Mouse (Mus musculus) forebrain, embryonic 13.5 days (tissue): ENCODE results near the gene Trio. TPM values are rescaled to one million over a fixed set of nuclear protein-coding genes. Genes with fewer than 3 reads are reported as not detected.

Experiments
- ATAC-seq: fragments of 200-750 bp; cut with Nextera tagmentation; 2 replicates; pipeline ENCODE4 v1.8.0; 2017
- H3K27ac ChIP-seq: fragments of 300-500 bp; sonication (generic); 2 replicates; pipeline ENCODE4 v1.5.1; 2015; ENCODE audit warnings: inconsistent platforms, mild to moderate bottlenecking, moderate library complexity
- H3K27me3 ChIP-seq: fragments of 300-500 bp; sonication (generic); 2 replicates; pipeline ENCODE4 v1.6.1; 2015; ENCODE audit warnings: mild to moderate bottlenecking, inconsistent platforms
- H3K36me3 ChIP-seq: fragments of 300-500 bp; sonication (generic); 2 replicates; pipeline ENCODE4 v1.6.1; 2015; ENCODE audit warnings: mild to moderate bottlenecking, inconsistent platforms; ENCODE audit not compliant: poor library complexity, severe bottlenecking
- H3K4me1 ChIP-seq: fragments of 300-500 bp; sonication (generic); 2 replicates; pipeline ENCODE4 v1.6.1; 2015; ENCODE audit warnings: inconsistent platforms
- H3K4me2 ChIP-seq: fragments of 300-500 bp; sonication (generic); 2 replicates; pipeline ENCODE4 v1.6.1; 2015; ENCODE audit warnings: inconsistent platforms, mild to moderate bottlenecking, moderate library complexity
- H3K4me3 ChIP-seq: fragments of 300-500 bp; sonication (generic); 2 replicates; pipeline ENCODE4 v1.5.1; 2015; ENCODE audit warnings: mild to moderate bottlenecking, inconsistent platforms
- H3K9ac ChIP-seq: fragments of 300-500 bp; sonication (generic); 2 replicates; pipeline ENCODE4 v1.6.1; 2015; ENCODE audit warnings: mild to moderate bottlenecking, inconsistent platforms
- H3K9me3 ChIP-seq: fragments of 300-500 bp; sonication (generic); replicated peaks from 2 replicates; pipeline ENCODE4 v1.6.1; 2016; ENCODE audit warnings: inconsistent platforms
- WGBS: fragments of 180-500 bp; shearing (Covaris S2); methylation state at CpG from one replicate; pipeline ENCODE4 v1.1.7; 2015; 5-methylcytosine and 5-hydroxymethylcytosine counted together
- polyA plus RNA-seq: library from polyadenylated mRNA; unstranded; fragments of >200 nt; fragmentation: Nextera tagmentation; extraction: Ambion mirVana; gene quantifications from 2 replicates; pipeline ENCODE4 v1.2.1, GENCODE M21; 2015

Trio gene
- polyA plus RNA-seq, 1 experiment from 2014 or later, result 36.0 TPM

- Histone ChIP-seq H3K4me3 (no peak overlapping the region), H3K4me2 (no peak overlapping the region), H3K9ac (no peak overlapping the region), H3K27me3 (no peaks in the 10 kb centered on the region), H3K36me3 (peaks cover 46% of the 10 kb centered on the region), H3K9me3 (no peaks in the 10 kb centered on the region), H3K27ac (no peak overlapping the region), H3K4me1 (no peaks in the 10 kb centered on the region; the same call in 1 of the 2 replicates)
- 90% methylated on average over 11 of the region's 11 CpGs for WGBS
- ATAC-seq, result no peak
Observed at GRCm38 (mm10) chr15:27862949-27863348, 162.7 kb downstream of the Trio start.

- H3K27ac ChIP-seq, result 0 out of 2 replicates have a peak overlapping the region, but pooled peaks have one; percentile 10
- ATAC-seq, result no peak
- H3K4me3 ChIP-seq, result no peak overlapping the region
- H3K9ac ChIP-seq, result no peak overlapping the region
- H3K36me3 ChIP-seq, result peaks cover 48% of the 10 kb centered on the region
- no peaks in the 10 kb centered on the region; the same call in 1 of the 2 replicates for H3K4me1 ChIP-seq
- no peaks in the 10 kb centered on the region for H3K27me3 ChIP-seq
- 90% methylated on average over 14 of the region's 14 CpGs for WGBS
- no peaks in the 10 kb centered on the region for H3K9me3 ChIP-seq
- no peak overlapping the region for H3K4me2 ChIP-seq
Observed at GRCm38 (mm10) chr15:27860439-27860838, 165.2 kb downstream of the Trio start.

GRCm38 (mm10) chr15:27859590-27859989 lies 166.1 kb downstream of the Trio start:
- Histone ChIP-seq H3K9ac (no peak overlapping the region), H3K36me3 (peaks cover 47% of the 10 kb centered on the region), H3K27ac (no peak overlapping the region), H3K4me3 (no peak overlapping the region), H3K27me3 (no peaks in the 10 kb centered on the region), H3K4me2 (no peak overlapping the region), H3K4me1 (no peaks in the 10 kb centered on the region; the same call in 1 of the 2 replicates), H3K9me3 (no peaks in the 10 kb centered on the region)
- no peak for ATAC-seq
- WGBS, result 75% methylated on average over 1 of the region's 1 CpGs

- H3K4me2 ChIP-seq, result no peak overlapping the region
- H3K27me3 ChIP-seq, result no peaks in the 10 kb centered on the region
- H3K36me3 ChIP-seq, result peaks cover 47% of the 10 kb centered on the region
- H3K4me3 ChIP-seq, result no peak overlapping the region
- no peak overlapping the region for H3K27ac ChIP-seq
- H3K9ac ChIP-seq, result no peak overlapping the region
- H3K4me1 ChIP-seq, result no peaks in the 10 kb centered on the region; the same call in 1 of the 2 replicates
- no peak for ATAC-seq
- 90% methylated on average over 6 of the region's 6 CpGs for WGBS
- no peaks in the 10 kb centered on the region for H3K9me3 ChIP-seq
Observed at GRCm38 (mm10) chr15:27859115-27859514, 166.5 kb downstream of the Trio start.

- peaks cover 51% of the 10 kb centered on the region for H3K36me3 ChIP-seq
- no peak overlapping the region for H3K27ac ChIP-seq
- H3K9ac ChIP-seq, result no peak overlapping the region
- no peak for ATAC-seq
- no peaks in the 10 kb centered on the region; the same call in 1 of the 2 replicates for H3K4me1 ChIP-seq
- no peak overlapping the region for H3K4me3 ChIP-seq
- no peak overlapping the region for H3K4me2 ChIP-seq
- H3K27me3 ChIP-seq, result no peaks in the 10 kb centered on the region
- H3K9me3 ChIP-seq, result no peaks in the 10 kb centered on the region
- WGBS, result 90% methylated on average over 7 of the region's 7 CpGs
Observed at GRCm38 (mm10) chr15:27858179-27858819, 167.3 kb downstream of the Trio start.

GRCm38 (mm10) chr15:27857242-27857641 lies 168.4 kb downstream of the Trio start:
- ATAC-seq, result no peak
- no peak overlapping the region for H3K4me2 ChIP-seq
- H3K9me3 ChIP-seq, result no peaks in the 10 kb centered on the region
- H3K4me1 ChIP-seq, result no peaks in the 10 kb centered on the region; the same call in 1 of the 2 replicates
- H3K4me3 ChIP-seq, result no peak overlapping the region
- no peak overlapping the region for H3K27ac ChIP-seq
- no peaks in the 10 kb centered on the region for H3K27me3 ChIP-seq
- WGBS, result 90% methylated on average over 7 of the region's 7 CpGs
- H3K9ac ChIP-seq, result no peak overlapping the region
- H3K36me3 ChIP-seq, result peaks cover 61% of the 10 kb centered on the region

- Histone ChIP-seq H3K9ac (no peak overlapping the region), H3K27ac (no peak overlapping the region), H3K4me1 (no peaks in the 10 kb centered on the region; the same call in 1 of the 2 replicates), H3K27me3 (no peaks in the 10 kb centered on the region), H3K9me3 (no peaks in the 10 kb centered on the region), H3K4me2 (no peak overlapping the region), H3K36me3 (peaks cover 65% of the 10 kb centered on the region), H3K4me3 (no peak overlapping the region)
- 71% methylated on average over 29 of the region's 29 CpGs for WGBS
- no peak for ATAC-seq
Observed at GRCm38 (mm10) chr15:27856050-27856787, 169.4 kb downstream of the Trio start.

GRCm38 (mm10) chr15:27851312-27851711 lies 174.3 kb downstream of the Trio start:
- H3K4me1 ChIP-seq, result no peaks in the 10 kb centered on the region
- no peak overlapping the region for H3K4me3 ChIP-seq
- no peaks in the 10 kb centered on the region for H3K27me3 ChIP-seq
- no peak overlapping the region for H3K4me2 ChIP-seq
- H3K27ac ChIP-seq, result no peak overlapping the region
- ATAC-seq, result no peak
- WGBS, result 85% methylated on average over 6 of the region's 6 CpGs
- no peaks in the 10 kb centered on the region for H3K9me3 ChIP-seq
- peaks cover 94% of the 10 kb centered on the region for H3K36me3 ChIP-seq
- H3K9ac ChIP-seq, result no peak overlapping the region

GRCm38 (mm10) chr15:27850904-27851303 lies 174.7 kb downstream of the Trio start:
- H3K36me3 ChIP-seq, result peaks cover 94% of the 10 kb centered on the region
- no peak for ATAC-seq

GRCm38 (mm10) chr15:27849910-27850309 lies 175.7 kb downstream of the Trio start:
- Histone ChIP-seq H3K4me2 (no peak overlapping the region), H3K4me3 (no peak overlapping the region), H3K27ac (no peak overlapping the region), H3K4me1 (no peaks in the 10 kb centered on the region), H3K9me3 (no peaks in the 10 kb centered on the region), H3K9ac (no peak overlapping the region), H3K36me3 (peaks cover 96% of the 10 kb centered on the region), H3K27me3 (no peaks in the 10 kb centered on the region)
- 93% methylated on average over 4 of the region's 4 CpGs for WGBS
- no peak for ATAC-seq

More at GRCm38 (mm10) chr15:27850904-27851303, 174.7 kb downstream of the Trio start:
- no peak overlapping the region for H3K9ac ChIP-seq
- no peak overlapping the region for H3K4me3 ChIP-seq
- 89% methylated on average over 14 of the region's 14 CpGs for WGBS
- H3K4me1 ChIP-seq, result no peaks in the 10 kb centered on the region
- no peak overlapping the region for H3K4me2 ChIP-seq
- no peaks in the 10 kb centered on the region for H3K9me3 ChIP-seq
- no peaks in the 10 kb centered on the region for H3K27me3 ChIP-seq
- no peak overlapping the region for H3K27ac ChIP-seq

GRCm38 (mm10) chr15:27841696-27842095 lies 184.0 kb downstream of the Trio start:
- no peaks in the 10 kb centered on the region for H3K9me3 ChIP-seq
- 87% methylated on average over 15 of the region's 15 CpGs for WGBS
- H3K27ac ChIP-seq, result no peak overlapping the region
- no peaks in the 10 kb centered on the region for H3K27me3 ChIP-seq
- H3K4me3 ChIP-seq, result no peak overlapping the region
- H3K4me2 ChIP-seq, result no peak overlapping the region
- peaks cover 93% of the 10 kb centered on the region for H3K36me3 ChIP-seq
- H3K4me1 ChIP-seq, result 0 out of 2 replicates have a peak, but pooled peaks cover 4% of the 10 kb centered on the region
- ATAC-seq, result peak; percentile 48; the same call in 1 of the 2 replicates
- no peak overlapping the region for H3K9ac ChIP-seq

- no peaks in the 10 kb centered on the region for H3K27me3 ChIP-seq
- ATAC-seq, result no peak
- 93% methylated on average over 8 of the region's 8 CpGs for WGBS
- no peak overlapping the region for H3K27ac ChIP-seq
- H3K4me1 ChIP-seq, result 0 out of 2 replicates have a peak, but pooled peaks cover 4% of the 10 kb centered on the region
- H3K4me3 ChIP-seq, result no peak overlapping the region
- no peak overlapping the region for H3K4me2 ChIP-seq
- H3K36me3 ChIP-seq, result peaks cover 86% of the 10 kb centered on the region
- H3K9ac ChIP-seq, result no peak overlapping the region
- no peaks in the 10 kb centered on the region for H3K9me3 ChIP-seq
Observed at GRCm38 (mm10) chr15:27840579-27840978, 185.1 kb downstream of the Trio start.
